Mouse (Mus musculus) layer of hippocampus, postnatal 25 days (tissue): ENCODE measurements around the gene Gm13023. TPM values are rescaled to one million over a fixed set of nuclear protein-coding genes. Genes with fewer than 3 reads are reported as not detected.
"Not testable (repeated sequence)": the region's sequence is repeated elsewhere in the genome, so short reads cannot be mapped to it uniquely, and the experiment has no call there.

Experiments
- DNase-seq, 2 experiments: peaks; one replicate each; pipeline ENCODE4 v3.0.0; 2022; ENCODE audit warnings: mixed read lengths in 2 of 2, low spot score in 1 of 2; ENCODE audit errors: extremely low spot score in 1 of 2
- total RNA-seq, 2 experiments: library from RNA; stranded (reverse); gene quantifications; 2 replicates each; pipeline ENCODE4 v1.2.3; 2021

Gm13023 gene
- not detected for total RNA-seq

GRCm38 (mm10) chr4:143789052-143789451 is at the start of gene Gm13023:
Gene Gm13023 (plus strand): TSS chr4:143789352.
- not testable (repeated sequence) for DNase-seq

GRCm38 (mm10) chr4:143815993-143816392 is 26.8 kb downstream of the Gm13023 start, which contains the start of gene Gm13084:
Gene Gm13084 (minus strand): TSS chr4:143816093.
- DNase-seq = no peak

Other genes starting within 250 kb of the Gm13023 start
- not detected for gene BC080695, start 237.7 kb upstream of the Gm13023 start, total RNA-seq
- not detected for gene Gm13057, start 237.6 kb upstream of the Gm13023 start, total RNA-seq
- gene Gm13083, start 174.3 kb upstream of the Gm13023 start, total RNA-seq = not detected
- gene Gm13088, start 132.1 kb upstream of the Gm13023 start, total RNA-seq = not detected
- gene Gm13089, start 86.6 kb upstream of the Gm13023 start, total RNA-seq = not detected
- not detected for gene Gm13078, start 69.9 kb upstream of the Gm13023 start, total RNA-seq
- not detected for gene Gm13084, start 26.7 kb downstream of the Gm13023 start, total RNA-seq
- not detected for gene Gm13103, start 57.1 kb downstream of the Gm13023 start, total RNA-seq
- gene Pramef6, start 111.0 kb downstream of the Gm13023 start, total RNA-seq = not detected
- gene Pramef25, start 161.7 kb downstream of the Gm13023 start, total RNA-seq = not detected
- not detected for gene Gm13101, start 177.6 kb downstream of the Gm13023 start, total RNA-seq
- gene Pramef17, start 205.0 kb downstream of the Gm13023 start, total RNA-seq = not detected